In genomic region chr13:37465710-37466109, GRCm38 (mm10) we compare ENCODE assay signal across 17 mouse cellular contexts.
"Had no signal": no experiment of that assay in that cellular context is flagged by ENCODE, and none has a peak within 500 bp of the region (broad histone marks: within the 10 kb centered on the region; RNA-seq: fewer than 3 reads in every experiment).

No protein-coding gene starts in this region.

- H3K27me3 ChIP-seq: lung, embryonic 15.5 days; megakaryocyte, embryonic 14.5 days; midbrain, embryonic 15.5 days; neural tube, embryonic 15.5 days had no signal

- H3K27ac ChIP-seq: lung, embryonic 15.5 days; macrophage; midbrain, embryonic 13.5 days; midbrain, embryonic 15.5 days; neural tube, embryonic 13.5 days; neural tube, embryonic 15.5 days had no signal

- H3K4me2 ChIP-seq: lung, embryonic 15.5 days; midbrain, embryonic 11.5 days; midbrain, embryonic 13.5 days; midbrain, embryonic 15.5 days; neural tube, embryonic 13.5 days; neural tube, embryonic 15.5 days had no signal

- H3K9me3 ChIP-seq: lung, embryonic 15.5 days; midbrain, embryonic 13.5 days; midbrain, embryonic 15.5 days; neural tube, embryonic 13.5 days; neural tube, embryonic 15.5 days had no signal

- ATAC-seq: lung, postnatal 0 days; midbrain, embryonic 13.5 days; midbrain, embryonic 15.5 days had no signal

- H3K9ac ChIP-seq: lung, embryonic 15.5 days; midbrain, embryonic 13.5 days; midbrain, embryonic 15.5 days; neural tube, embryonic 13.5 days; neural tube, embryonic 15.5 days had no signal

- DNase-seq: lung, adult 2 months; lung, postnatal 14 days; lung, postnatal 36 days; right cerebral cortex, postnatal 14 days; spleen, adult 18-20 months; thymus, adult 18-20 months; thymus, postnatal 14 days; thymus, postnatal 36 days had no signal

- H3K36me3 ChIP-seq: lung, embryonic 15.5 days; midbrain, embryonic 13.5 days; midbrain, embryonic 15.5 days; neural tube, embryonic 13.5 days; neural tube, embryonic 15.5 days had no signal

- H3K4me3 ChIP-seq: lung, embryonic 15.5 days; megakaryocyte, embryonic 14.5 days; midbrain, embryonic 13.5 days; midbrain, embryonic 15.5 days; neural tube, embryonic 13.5 days; neural tube, embryonic 15.5 days had no signal
